Mouse (Mus musculus) kidney, adult 8-10 months (tissue): ENCODE results near the gene Fancg.

Source experiments
- DNase-seq, 2 experiments: peaks; one replicate each; pipeline ENCODE4 v3.0.0; 2022

The Fancg gene

GRCm38 (mm10) chr4:43032501-43032900 is 22.2 kb upstream of the Fancg start:
- DNase-seq: no peak

- DNase-seq: peak; percentile 94 to 95
Observed at GRCm38 (mm10) chr4:43031237-43031995, 21.1 kb upstream of the Fancg start, which contains the start of gene Stoml2. Stoml2 (minus strand) TSS chr4:43031710.

- DNase-seq: peak; percentile 46 to 51
Observed at GRCm38 (mm10) chr4:43030780-43031230, 20.5 kb upstream of the Fancg start.

- DNase-seq: no peak
Observed at GRCm38 (mm10) chr4:43030352-43030751, 20.0 kb upstream of the Fancg start.

DNA sequence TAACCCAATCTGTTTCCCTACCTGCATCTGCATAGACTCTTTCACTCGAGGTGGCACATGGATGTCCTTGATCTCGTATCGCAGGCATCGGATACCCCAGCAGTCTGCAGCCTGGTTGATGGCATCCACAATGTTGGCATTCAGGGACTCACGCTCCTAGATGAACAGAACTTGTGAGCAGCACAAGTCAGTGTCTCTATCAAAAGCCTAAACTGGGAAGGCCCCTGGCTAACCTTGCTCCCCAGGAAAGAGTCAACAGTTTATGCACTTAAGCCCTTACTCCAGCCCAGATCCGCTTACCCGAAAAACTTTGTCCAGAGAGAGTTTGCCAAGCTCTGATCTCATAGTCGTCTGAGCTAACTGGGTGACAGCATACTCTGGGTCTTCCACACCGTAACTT is 19.4 kb upstream of the Fancg start:
- DNase-seq: no peak

DNA sequence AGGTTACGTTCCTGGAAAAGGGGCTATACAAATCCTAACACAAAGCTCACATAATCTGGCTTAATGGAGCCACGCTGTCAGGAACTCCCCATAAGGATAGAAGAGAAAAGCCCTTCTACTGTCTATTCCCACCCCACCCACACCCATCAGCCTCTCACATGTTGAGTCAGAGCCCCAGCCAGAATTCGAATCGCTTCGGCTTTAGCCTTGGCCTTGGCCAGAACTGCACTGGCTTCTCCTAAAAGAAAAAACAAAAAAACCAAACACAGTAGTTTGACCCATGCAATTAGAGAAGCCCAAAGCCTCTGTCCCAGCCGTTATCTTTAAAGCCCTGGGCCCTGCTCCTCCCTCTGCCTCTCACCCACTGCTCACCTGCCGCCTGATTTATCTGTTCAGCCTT is 18.8 kb upstream of the Fancg start:
- no peak for DNase-seq

- peak; percentile 93 to 96 for DNase-seq
Observed at GRCm38 (mm10) chr4:43025084-43025960, 15.0 kb upstream of the Fancg start, which contains the start of gene Pigo. Pigo (minus strand) TSS chr4:43025819.

DNA sequence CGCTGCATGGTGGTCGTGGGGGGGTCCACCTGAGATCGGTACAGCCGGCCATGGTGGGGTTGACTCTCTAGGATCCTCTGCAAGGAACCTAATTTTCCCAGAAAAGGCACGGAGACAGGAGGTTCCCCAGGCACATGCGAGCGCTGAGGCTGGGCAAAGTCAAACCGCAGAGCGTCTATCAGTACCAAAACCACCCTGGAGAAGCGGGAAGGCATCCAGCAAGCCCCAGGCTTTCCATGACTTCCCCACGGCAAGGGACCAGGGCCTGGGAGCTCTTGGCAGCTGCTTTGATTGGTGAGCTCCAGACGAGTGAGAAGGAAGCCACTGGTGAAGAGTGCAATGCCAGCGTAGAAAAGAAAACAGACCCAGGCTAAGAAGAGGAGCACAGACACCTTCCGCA is 14.4 kb upstream of the Fancg start:
- DNase-seq: no peak

DNA sequence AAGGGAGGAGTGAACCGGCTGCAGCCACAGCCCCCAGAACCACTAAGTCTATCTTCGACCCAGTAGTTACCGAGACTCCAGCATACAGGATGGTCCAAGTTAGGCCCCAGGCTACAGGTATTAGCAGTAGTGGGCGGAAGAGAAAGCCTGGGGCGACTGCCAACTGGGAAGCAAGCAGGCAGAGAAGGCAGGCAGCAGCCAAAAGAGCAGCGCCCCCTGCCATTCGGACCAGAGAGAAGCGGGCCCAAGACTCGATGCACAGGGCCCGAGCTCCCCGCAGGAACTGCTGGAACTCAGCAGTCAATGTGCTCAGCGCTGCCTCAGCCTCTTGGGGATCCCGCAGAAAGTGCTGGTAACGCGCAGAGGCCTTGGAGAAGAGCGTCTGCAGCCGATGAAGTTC is 11.0 kb upstream of the Fancg start:
- no peak for DNase-seq

DNA sequence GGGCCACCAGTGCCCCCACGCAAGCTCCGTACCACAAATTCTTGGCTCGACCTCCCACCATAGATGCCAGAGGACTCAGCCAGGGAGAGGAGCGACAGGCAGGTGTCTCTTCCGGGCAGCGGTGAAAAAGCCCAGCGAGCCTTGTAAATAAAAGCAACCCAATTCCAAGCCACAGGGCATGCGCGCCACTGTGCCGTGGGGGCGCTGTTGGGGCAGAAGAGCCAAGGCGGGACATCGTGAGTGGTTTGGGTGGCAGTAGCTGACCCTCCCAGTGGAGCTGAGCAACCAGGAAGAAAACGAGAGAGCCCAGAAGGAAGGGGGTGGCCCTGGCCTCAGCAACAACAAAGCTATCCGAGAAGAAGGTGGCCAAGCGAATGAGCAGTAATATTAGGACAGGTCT is 10.6 kb upstream of the Fancg start:
- no peak for DNase-seq

- no peak for DNase-seq
Observed at GRCm38 (mm10) chr4:43019641-43020465, 9.5 kb upstream of the Fancg start.

- DNase-seq: no peak
Observed at GRCm38 (mm10) chr4:43019176-43019575, 8.9 kb upstream of the Fancg start.

GRCm38 (mm10) chr4:43018156-43018555 is 7.8 kb upstream of the Fancg start:
- no peak for DNase-seq

GRCm38 (mm10) chr4:43012091-43012490 is 1.8 kb upstream of the Fancg start:
- no peak for DNase-seq

DNA sequence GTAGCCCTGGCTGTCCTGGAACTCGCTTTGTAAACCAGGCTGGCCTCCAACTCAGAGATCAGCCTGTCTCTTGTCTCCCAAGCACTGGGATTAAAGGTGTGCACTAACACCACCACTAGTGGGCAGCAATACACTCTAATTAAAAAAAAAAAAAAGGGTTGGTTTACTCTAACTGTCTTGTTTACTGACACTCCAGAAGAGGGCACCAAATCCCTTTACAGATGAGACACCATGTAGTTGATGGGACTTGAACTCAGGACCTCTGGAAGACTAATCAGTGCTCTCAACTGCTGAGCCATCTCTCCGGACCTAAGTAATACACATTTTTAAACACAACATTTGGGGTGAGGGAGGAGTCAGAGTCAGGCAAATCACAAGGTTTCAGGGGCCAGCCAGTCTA is 4.5 kb downstream of the Fancg start:
- peak; percentile 40 to 47 for DNase-seq

DNA sequence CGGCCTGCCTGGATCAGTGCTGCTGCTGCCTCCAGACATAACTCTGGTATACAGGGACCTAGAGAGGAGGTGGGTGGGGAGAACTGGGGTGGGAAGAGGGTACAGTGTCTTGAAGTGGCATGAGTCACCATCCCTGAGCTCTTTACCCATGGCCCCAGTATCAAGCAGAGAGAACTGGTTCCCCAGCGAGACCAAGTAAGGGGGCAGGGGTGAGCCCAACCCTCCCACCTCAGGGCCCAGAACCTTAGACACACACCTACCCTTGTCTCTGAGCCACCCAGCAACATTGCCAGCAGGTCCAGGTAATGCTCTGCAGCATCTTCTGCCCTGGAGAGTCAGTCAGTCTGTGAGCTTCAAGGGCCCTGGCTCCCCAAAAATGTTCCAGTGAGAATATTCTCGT is 5.4 kb downstream of the Fancg start:
- DNase-seq: no peak

DNA sequence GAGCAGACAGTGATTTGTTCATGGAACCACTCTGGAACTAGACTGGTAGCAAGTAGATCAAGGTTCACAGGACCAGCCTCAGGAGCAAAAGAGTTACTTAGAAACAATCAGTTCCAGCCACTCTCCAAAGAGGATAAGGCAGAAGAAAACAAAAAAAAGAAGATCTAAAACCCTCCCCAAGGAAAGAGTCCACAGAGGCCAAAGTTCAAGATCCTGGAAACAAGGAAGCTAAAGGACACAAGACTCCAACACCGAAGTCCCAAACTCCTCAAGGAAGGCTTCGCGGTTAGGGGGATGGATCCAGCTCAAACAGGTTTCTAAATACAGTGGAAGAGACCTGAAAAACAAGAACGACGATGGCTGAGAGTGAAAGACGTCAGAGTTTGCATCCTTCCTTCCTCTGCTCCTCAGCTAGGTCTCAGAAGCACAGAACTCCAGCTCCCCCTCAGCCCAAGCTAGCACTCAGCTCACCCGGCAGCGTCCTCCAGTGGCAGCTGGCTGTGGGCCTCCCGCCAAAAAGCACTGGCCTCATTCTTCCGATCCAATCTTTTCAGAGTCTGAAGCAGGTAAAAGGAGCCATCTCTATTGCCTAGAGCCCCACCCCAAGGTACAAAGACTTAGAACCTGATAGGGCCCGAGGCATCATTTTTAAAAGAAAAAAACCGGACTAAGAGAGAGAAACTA is 7.4 kb downstream of the Fancg start:
- peak; percentile 32 to 36 for DNase-seq

DNA sequence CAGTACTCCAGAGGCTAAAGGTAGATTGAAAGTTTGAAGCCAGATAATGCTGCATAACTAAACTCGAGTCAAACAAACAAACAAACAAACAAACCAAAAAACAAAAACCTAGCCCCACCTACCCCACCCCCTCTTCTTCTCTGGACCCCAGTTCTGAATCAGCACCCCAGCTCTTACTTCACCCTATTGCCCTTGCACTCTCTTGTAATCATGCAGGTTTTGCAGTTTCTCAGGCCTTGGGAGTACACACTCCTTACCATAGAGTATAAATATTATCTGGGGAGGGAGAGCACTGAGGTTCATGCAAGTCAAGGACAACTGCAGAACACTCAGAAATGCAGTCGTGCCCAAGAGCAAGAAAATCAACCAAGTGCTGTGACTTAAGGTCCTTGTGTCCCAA is 9.0 kb downstream of the Fancg start:
- no peak for DNase-seq

DNA sequence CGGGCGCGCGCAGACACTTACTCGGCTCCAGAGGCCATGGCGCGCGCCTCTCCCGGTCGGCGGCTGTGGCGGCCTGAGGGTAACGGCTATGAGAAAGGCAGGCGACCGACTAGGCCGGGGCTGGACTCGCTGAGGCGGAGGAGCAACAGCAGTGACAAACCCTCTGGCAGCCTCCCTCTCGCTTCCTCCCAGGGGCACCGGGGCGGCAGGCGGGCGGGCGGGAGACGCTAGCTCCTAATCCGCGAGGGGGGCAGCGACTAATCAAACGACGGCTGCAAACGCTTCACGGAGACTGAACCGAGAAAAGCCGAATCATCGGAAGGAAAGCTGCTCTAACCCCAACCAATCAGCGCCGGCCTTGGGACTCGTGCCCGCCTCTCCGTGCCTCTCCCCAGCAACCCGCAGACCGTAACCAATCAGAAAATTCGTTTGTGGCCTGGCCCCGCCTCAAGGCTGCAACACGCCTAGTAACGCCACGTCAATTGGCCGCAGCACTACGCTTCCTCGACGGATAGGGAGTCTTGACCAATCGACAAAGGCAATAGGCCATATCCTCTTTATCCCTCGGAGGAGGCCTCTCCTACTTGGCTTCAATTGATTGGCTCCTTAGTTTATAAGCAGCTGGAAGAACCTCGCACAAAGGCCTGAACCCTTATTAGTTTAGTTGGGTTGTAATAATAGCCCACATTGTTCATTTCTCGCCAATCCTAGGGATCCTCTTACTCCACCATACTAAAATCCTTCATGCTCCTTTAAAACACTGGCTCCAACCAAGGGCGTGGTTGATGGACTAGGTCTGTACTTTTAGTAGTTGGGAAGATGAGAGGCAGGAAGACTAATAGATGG is 9.9 kb downstream of the Fancg start, which contains the start of gene Vcp:
Gene Vcp (minus strand): TSS at position 367 of the 846 bp plus-strand sequence.
- DNase-seq: peak; percentile 99

DNA sequence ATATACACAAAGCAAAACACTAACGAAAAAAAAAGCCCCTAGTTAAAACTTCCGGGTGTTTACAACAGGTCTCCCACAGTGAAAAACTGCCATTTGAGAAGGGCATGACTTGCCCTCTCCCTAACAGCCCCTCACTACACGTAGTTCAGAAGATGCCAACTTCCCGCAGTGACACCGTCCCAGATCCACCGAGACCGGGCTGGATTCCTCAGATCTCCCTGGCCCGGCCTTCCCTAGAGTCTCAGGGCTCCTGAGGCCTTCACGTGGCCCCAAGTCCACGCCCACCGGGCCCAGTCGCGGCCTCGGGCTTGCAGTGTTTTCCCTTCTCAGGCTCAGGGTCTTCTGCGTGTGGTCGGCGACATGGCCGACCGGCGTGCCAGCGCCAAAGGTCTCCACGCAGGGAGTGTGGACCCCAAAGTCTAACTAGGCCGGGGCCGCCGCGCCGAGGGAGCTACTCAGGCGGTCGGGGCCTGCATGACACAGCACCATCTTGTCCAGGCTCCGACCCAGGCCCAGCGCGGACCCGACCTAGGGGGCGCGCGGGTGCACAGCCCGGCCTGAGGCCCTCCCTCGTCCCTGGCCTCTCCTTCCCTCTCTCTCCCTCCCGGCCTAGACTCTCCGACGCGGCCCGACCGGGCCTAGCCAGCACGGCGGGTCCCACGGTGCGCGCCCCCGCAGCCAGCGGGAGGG is 10.7 kb downstream of the Fancg start:
- peak; percentile 78 to 84 for DNase-seq

GRCm38 (mm10) chr4:42998022-42998421 is 12.3 kb downstream of the Fancg start:
- no peak for DNase-seq
